Mouse (Mus musculus): ENCODE results near the gene Baz1b.

DNA sequence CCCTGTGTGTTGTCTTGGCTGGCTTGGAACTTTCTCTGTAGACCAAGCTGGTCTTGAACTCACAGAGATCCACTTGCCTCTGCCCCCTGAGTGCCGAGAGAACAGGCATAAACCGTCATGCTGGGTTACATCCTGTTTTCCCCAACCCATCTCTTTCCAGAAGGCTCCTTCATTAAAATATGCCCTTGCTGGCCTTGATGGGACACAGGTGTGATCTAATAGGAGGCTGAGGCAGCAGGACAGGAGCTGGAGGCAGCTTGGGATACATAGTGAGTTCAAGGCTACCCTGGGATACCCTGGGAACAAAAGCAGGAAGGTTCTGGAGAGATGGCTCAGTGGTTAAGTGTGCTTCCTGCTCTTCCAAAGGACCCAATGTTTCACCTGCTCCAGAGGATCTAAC is 47.2 kb upstream of the Baz1b start:
- TF ChIP-seq POLR2A (IDR thresholded peaks at IDR 0.05; ENCODE audit: low read depth, low read length): no peak
- TF ChIP-seq CTCF (IDR thresholded peaks at IDR 0.05; ENCODE audit: extremely low read depth, insufficient read length, insufficient replicate concordance, low read depth, low read length): no peak

All from small intestine, adult 2 months (tissue).